Mouse (Mus musculus) liver, embryonic 15.5 days (tissue): ENCODE measurements at regions not wholly inside any gene's neighbourhood (a gene's known extent, or its start where the extent isn't known, plus 50 kb on each side); places are given as distances from the start of the nearest gene placed in this dataset.
A peak's percentile ranks its signal among the peaks of the same experiment; 100 is the strongest.
"Not testable (repeated sequence)": the region's sequence is repeated elsewhere in the genome, so short reads cannot be mapped to it uniquely, and the experiment has no call there.

Source experiments
- ATAC-seq: fragments of 200-750 bp; cut with Nextera tagmentation; 2 replicates; pipeline ENCODE4 v1.8.0; 2017; ENCODE audit warnings: moderate number of reproducible peaks, mild to moderate bottlenecking, moderate library complexity; ENCODE audit not compliant: insufficient read depth
- H3K27ac ChIP-seq: fragments of 300-500 bp; sonication (generic); replicated peaks from 2 replicates; pipeline ENCODE4 v1.5.1; 2015; ENCODE audit warnings: mild to moderate bottlenecking, inconsistent platforms
- H3K27me3 ChIP-seq: fragments of 300-500 bp; sonication (generic); 2 replicates; pipeline ENCODE4 v1.6.1; 2015; ENCODE audit warnings: mild to moderate bottlenecking, inconsistent platforms
- H3K36me3 ChIP-seq: fragments of 300-500 bp; sonication (generic); replicated peaks from 2 replicates; pipeline ENCODE4 v1.6.1; 2015; ENCODE audit warnings: moderate library complexity, mild to moderate bottlenecking, inconsistent platforms
- H3K4me1 ChIP-seq: fragments of 300-500 bp; sonication (generic); replicated peaks from 2 replicates; pipeline ENCODE4 v1.6.1; 2015; ENCODE audit warnings: inconsistent platforms
- H3K4me2 ChIP-seq: fragments of 300-500 bp; sonication (generic); 2 replicates; pipeline ENCODE4 v1.6.1; 2015; ENCODE audit warnings: moderate library complexity, mild to moderate bottlenecking, inconsistent platforms
- H3K4me3 ChIP-seq: fragments of 300-500 bp; sonication (generic); replicated peaks from 2 replicates; pipeline ENCODE4 v1.5.1; 2015; ENCODE audit warnings: mild to moderate bottlenecking, inconsistent platforms
- H3K9ac ChIP-seq: fragments of 300-500 bp; sonication (generic); 2 replicates; pipeline ENCODE4 v1.6.1; 2015; ENCODE audit warnings: moderate library complexity, mild to moderate bottlenecking, inconsistent platforms
- H3K9me3 ChIP-seq: fragments of 300-500 bp; sonication (generic); replicated peaks from 2 replicates; pipeline ENCODE4 v1.6.1; 2016; ENCODE audit warnings: inconsistent platforms
- WGBS: fragments of 180-500 bp; shearing (Covaris S2); methylation state at CpG from one replicate; pipeline ENCODE4 v1.1.7; 2015; ENCODE audit warnings: mixed read lengths; ENCODE audit not compliant: insufficient replicate concordance; 5-methylcytosine and 5-hydroxymethylcytosine counted together

- Histone ChIP-seq H3K4me2 (no peak overlapping the region), H3K9ac (no peak overlapping the region), H3K36me3 (no peaks in the 10 kb centered on the region), H3K4me3 (no peak overlapping the region), H3K27ac (no peak overlapping the region), H3K9me3 (0 out of 2 replicates have a peak, but pooled peaks cover 3% of the 10 kb centered on the region), H3K27me3 (peaks cover 5% of the 10 kb centered on the region; the same call in 1 of the 2 replicates), H3K4me1 (0 out of 2 replicates have a peak, but pooled peaks cover 4% of the 10 kb centered on the region)
- WGBS, result 51% methylated on average over 8 of the region's 8 CpGs
- ATAC-seq, result peak; percentile 31; the same call in 1 of the 2 replicates
Observed at GRCm38 (mm10) chr5:148755807-148756206, 173.3 kb downstream of the Katnal1 start.

GRCm38 (mm10) chr5:148754896-148755295 lies 174.2 kb downstream of the Katnal1 start:
- no peak overlapping the region for H3K4me2 ChIP-seq
- H3K27me3 ChIP-seq, result no peaks in the 10 kb centered on the region
- no peak overlapping the region for H3K27ac ChIP-seq
- H3K9ac ChIP-seq, result no peak overlapping the region
- 0 out of 2 replicates have a peak, but pooled peaks cover 4% of the 10 kb centered on the region for H3K4me1 ChIP-seq
- no peak for ATAC-seq
- H3K9me3 ChIP-seq, result 0 out of 2 replicates have a peak, but pooled peaks cover 3% of the 10 kb centered on the region
- H3K4me3 ChIP-seq, result no peak overlapping the region
- 59% methylated on average over 10 of the region's 10 CpGs for WGBS
- H3K36me3 ChIP-seq, result no peaks in the 10 kb centered on the region

GRCm38 (mm10) chr5:148754363-148754762 lies 174.8 kb downstream of the Katnal1 start:
- Histone ChIP-seq H3K4me1 (0 out of 2 replicates have a peak, but pooled peaks cover 4% of the 10 kb centered on the region), H3K9ac (no peak overlapping the region), H3K9me3 (0 out of 2 replicates have a peak, but pooled peaks cover 3% of the 10 kb centered on the region), H3K36me3 (no peaks in the 10 kb centered on the region), H3K27me3 (no peaks in the 10 kb centered on the region), H3K4me3 (no peak overlapping the region), H3K27ac (no peak overlapping the region), H3K4me2 (no peak overlapping the region)
- ATAC-seq, result no peak
- WGBS, result 78% methylated on average over 6 of the region's 6 CpGs

GRCm38 (mm10) chr5:148753457-148753856 lies 175.7 kb downstream of the Katnal1 start:
- Histone ChIP-seq H3K27me3 (no peaks in the 10 kb centered on the region), H3K4me2 (no peak overlapping the region), H3K27ac (no peak overlapping the region), H3K36me3 (no peaks in the 10 kb centered on the region), H3K4me3 (no peak overlapping the region), H3K9ac (no peak overlapping the region), H3K9me3 (0 out of 2 replicates have a peak, but pooled peaks cover 3% of the 10 kb centered on the region), H3K4me1 (0 out of 2 replicates have a peak, but pooled peaks cover 4% of the 10 kb centered on the region)
- ATAC-seq, result no peak
- 62% methylated on average over 4 of the region's 4 CpGs for WGBS

- no peak overlapping the region for H3K4me2 ChIP-seq
- H3K9ac ChIP-seq, result no peak overlapping the region
- no peaks in the 10 kb centered on the region for H3K36me3 ChIP-seq
- WGBS, result 85% methylated on average over 13 of the region's 13 CpGs
- ATAC-seq, result no peak
- H3K4me1 ChIP-seq, result peaks cover 8% of the 10 kb centered on the region
- no peak overlapping the region for H3K27ac ChIP-seq
- H3K27me3 ChIP-seq, result no peaks in the 10 kb centered on the region
- H3K4me3 ChIP-seq, result no peak overlapping the region
- 0 out of 2 replicates have a peak, but pooled peaks cover 3% of the 10 kb centered on the region for H3K9me3 ChIP-seq
Observed at GRCm38 (mm10) chr5:148751980-148752379, 177.1 kb downstream of the Katnal1 start.

GRCm38 (mm10) chr5:148750002-148750734 lies 179.0 kb downstream of the Katnal1 start:
- 0 out of 2 replicates have a peak, but pooled peaks cover 3% of the 10 kb centered on the region for H3K9me3 ChIP-seq
- 70% methylated on average over 16 of the region's 16 CpGs for WGBS
- H3K36me3 ChIP-seq, result no peaks in the 10 kb centered on the region
- no peak overlapping the region for H3K4me3 ChIP-seq
- no peak overlapping the region for H3K27ac ChIP-seq
- no peak overlapping the region for H3K4me2 ChIP-seq
- H3K27me3 ChIP-seq, result no peaks in the 10 kb centered on the region
- peaks cover 7% of the 10 kb centered on the region for H3K4me1 ChIP-seq
- no peak overlapping the region for H3K9ac ChIP-seq
- ATAC-seq, result no peak

- H3K27ac ChIP-seq, result no peak overlapping the region
- H3K4me2 ChIP-seq, result no peak overlapping the region
- no peak overlapping the region for H3K4me3 ChIP-seq
- H3K9me3 ChIP-seq, result 0 out of 2 replicates have a peak, but pooled peaks cover 3% of the 10 kb centered on the region
- no peak overlapping the region for H3K9ac ChIP-seq
- 73% methylated on average over 21 of the region's 21 CpGs for WGBS
- H3K4me1 ChIP-seq, result peaks cover 5% of the 10 kb centered on the region
- H3K27me3 ChIP-seq, result no peaks in the 10 kb centered on the region
- H3K36me3 ChIP-seq, result no peaks in the 10 kb centered on the region
- no peak for ATAC-seq
Observed at GRCm38 (mm10) chr5:148747972-148748764, 181.0 kb downstream of the Katnal1 start.

- WGBS, result 65% methylated on average over 3 of the region's 3 CpGs
- Histone ChIP-seq H3K9me3 (0 out of 2 replicates have a peak, but pooled peaks cover 2% of the 10 kb centered on the region), H3K9ac (no peak overlapping the region), H3K4me3 (no peak overlapping the region), H3K4me1 (peaks cover 5% of the 10 kb centered on the region), H3K27ac (no peak overlapping the region), H3K36me3 (no peaks in the 10 kb centered on the region), H3K27me3 (no peaks in the 10 kb centered on the region), H3K4me2 (no peak overlapping the region)
- ATAC-seq, result no peak
Observed at GRCm38 (mm10) chr5:148747549-148747948, 181.6 kb downstream of the Katnal1 start.

GRCm38 (mm10) chr5:148746726-148747125 lies 182.4 kb downstream of the Katnal1 start:
- H3K4me3 ChIP-seq, H3K36me3 ChIP-seq, H3K9ac ChIP-seq, H3K27me3 ChIP-seq, H3K4me2 ChIP-seq, H3K9me3 ChIP-seq, H3K27ac ChIP-seq, H3K4me1 ChIP-seq, ATAC-seq: not testable (repeated sequence)
- 51% methylated on average over 6 of the region's 6 CpGs for WGBS

- H3K4me3 ChIP-seq, result no peak overlapping the region
- WGBS, result 66% methylated on average over 7 of the region's 7 CpGs
- no peaks in the 10 kb centered on the region for H3K27me3 ChIP-seq
- no peak overlapping the region for H3K27ac ChIP-seq
- peaks cover 18% of the 10 kb centered on the region for H3K4me1 ChIP-seq
- ATAC-seq, result no peak
- no peaks in the 10 kb centered on the region for H3K9me3 ChIP-seq
- no peaks in the 10 kb centered on the region for H3K36me3 ChIP-seq
- H3K9ac ChIP-seq, result no peak overlapping the region
- no peak overlapping the region for H3K4me2 ChIP-seq
Observed at GRCm38 (mm10) chr5:148744676-148745391, 184.3 kb downstream of the Katnal1 start.
